Mouse (Mus musculus) erythroblast, adult 5-6 weeks (primary cell): ENCODE results near the gene Apoa1. TPM values are rescaled to one million over a fixed set of nuclear protein-coding genes. Genes with fewer than 3 reads are reported as not detected.

ENCODE experiments used
- ATAC-seq: replicated peaks from 2 replicates; pipeline ENCODE4 v1.8.0; 2016; ENCODE audit warnings: moderate number of reproducible peaks, mild to moderate bottlenecking, moderate TSS enrichment, inconsistent platforms; ENCODE audit not compliant: poor library complexity, low FRiP score, severe bottlenecking
- total RNA-seq, 2 experiments: library from RNA; stranded (forward) in 1 of 2; stranded (reverse) in 1 of 2; fragments of 150-400 nt in 1 of 2; fragments of 200-764, 138-1000 nt in 1 of 2; gene quantifications; 2 replicates each; pipeline versions ENCODE4 v1.2.3 to v1.2.4; 2015 to 2017; ENCODE audit warnings: low replicate concordance in 2 of 2

The Apoa1 gene
- not detected in 2 replicates for total RNA-seq (2015; ENCODE audit: low replicate concordance)
- not detected in 2 replicates for total RNA-seq (2017; ENCODE audit: low replicate concordance)

DNA sequence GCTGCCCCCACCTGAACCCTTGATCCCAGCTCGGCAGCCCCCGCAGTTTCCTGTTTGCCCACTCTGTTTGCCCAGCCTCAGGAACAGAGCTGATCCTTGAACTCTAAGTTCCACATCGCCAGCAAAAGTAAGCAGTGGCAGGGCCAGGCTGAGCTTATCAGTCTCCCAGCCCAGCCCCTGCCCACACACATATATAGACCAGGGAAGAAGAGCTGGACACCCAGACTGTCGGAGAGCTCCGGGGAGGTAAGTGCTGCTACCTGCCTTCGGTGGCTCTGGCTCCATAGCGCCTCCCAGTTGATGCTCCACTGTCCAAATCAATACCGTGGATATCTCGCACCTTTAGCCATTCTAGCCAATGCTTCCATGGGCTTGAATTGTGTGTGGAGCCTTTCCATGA, at the start of gene Apoa1:
TSS of gene Apoa1 (plus strand) at position 90 of the 400 bp plus-strand sequence.
- no peak for ATAC-seq

DNA sequence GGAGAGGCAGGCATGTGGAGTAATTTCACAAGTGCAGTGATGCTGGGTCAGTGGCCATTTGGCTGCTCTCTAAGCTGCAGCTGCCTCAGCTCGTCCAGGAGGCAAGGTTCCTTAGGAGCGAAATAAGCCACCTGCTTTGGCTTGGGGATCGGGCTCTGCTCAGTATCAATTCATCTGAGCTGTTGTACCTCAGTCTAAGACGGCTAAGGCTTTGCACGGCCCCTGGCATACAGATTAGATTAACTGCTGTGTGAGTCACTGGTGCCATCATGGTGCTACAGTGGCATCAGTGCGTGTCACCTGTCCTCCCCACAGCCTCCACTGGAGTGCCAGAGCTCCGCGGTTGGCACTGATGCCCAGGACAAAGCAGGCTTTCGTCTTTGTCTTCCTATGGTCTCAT, 49.8 kb upstream of the Apoa1 start:
- no peak for ATAC-seq

DNA sequence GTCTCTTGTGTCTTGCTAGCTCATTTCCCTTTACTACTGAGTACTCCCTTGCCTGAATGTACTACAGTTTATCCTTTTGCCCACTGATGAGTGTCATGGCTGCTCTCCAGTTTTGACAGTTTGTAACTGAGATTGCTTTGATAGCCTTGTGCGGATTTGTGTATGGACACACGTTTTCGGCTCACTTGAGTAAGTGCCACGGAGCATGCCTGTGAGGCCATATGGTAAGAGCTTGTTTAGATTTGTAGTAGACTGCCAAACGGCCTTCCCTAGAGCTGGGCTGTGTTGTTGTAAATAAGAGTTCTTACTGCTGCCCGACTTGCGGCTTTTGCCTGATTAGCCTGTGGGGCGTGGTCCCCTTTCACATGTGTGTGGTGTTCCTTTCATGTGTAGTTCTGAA, 47.1 kb upstream of the Apoa1 start:
- ATAC-seq: no peak

DNA sequence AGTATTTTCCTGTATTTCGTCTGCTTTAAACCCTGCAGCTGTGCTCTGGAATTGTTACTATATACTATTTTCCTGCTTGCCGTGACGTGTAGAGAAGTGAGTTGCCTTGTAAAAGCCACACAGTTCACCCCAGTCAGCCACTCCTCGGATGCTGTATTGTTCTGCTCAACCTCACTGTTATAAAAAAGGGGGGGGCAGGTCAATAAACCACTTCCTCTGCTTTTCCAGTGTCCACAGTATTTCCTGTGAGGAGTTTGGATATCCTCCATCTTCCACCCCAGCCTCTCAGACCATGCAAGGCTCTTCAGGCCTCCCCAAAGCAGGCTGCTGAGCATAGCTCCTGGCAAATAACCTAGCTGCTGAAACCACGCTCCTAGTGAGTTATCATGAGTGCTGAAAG, 43.8 kb upstream of the Apoa1 start:
- no peak for ATAC-seq

DNA sequence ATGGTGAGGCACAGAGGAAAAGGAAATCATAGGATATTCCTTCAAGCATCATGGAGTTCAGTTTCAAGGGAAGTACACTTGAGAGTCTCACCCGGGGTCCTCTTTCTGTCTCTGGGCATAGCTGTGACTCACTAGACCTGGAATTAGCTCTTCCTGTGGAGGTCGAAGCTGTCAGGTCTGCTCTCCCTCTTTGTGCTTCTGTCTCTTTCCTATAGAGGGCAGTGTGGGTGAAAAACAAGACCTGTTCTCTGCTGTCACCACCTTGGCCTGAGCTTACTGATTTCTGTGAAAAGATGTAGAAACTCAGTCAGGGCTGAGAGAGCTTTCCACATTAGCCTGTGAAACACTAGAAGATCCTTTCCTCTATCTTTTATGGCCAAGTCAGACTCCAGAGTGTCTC, 43.2 kb upstream of the Apoa1 start:
- no peak; the same call in 1 of the 2 replicates for ATAC-seq

DNA sequence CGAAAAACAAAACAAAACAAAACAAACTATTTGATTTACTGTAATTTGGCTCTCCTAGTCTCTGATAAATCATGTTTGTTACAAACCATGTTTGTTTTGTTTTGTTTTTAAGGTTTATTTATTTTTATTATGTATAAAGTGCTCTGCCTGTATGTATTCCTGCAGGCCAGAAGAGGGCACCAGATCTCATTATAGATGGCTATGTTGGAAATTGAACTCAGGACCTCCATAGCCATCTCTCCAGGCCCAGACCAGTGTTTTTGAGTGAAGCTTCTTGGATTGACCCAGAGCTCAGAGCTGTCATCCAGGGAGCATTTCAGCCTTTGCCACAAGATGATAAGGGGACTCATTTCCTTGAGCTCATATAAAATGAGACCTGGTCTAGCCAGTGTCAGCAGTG, 42.0 kb upstream of the Apoa1 start:
- ATAC-seq: no peak

DNA sequence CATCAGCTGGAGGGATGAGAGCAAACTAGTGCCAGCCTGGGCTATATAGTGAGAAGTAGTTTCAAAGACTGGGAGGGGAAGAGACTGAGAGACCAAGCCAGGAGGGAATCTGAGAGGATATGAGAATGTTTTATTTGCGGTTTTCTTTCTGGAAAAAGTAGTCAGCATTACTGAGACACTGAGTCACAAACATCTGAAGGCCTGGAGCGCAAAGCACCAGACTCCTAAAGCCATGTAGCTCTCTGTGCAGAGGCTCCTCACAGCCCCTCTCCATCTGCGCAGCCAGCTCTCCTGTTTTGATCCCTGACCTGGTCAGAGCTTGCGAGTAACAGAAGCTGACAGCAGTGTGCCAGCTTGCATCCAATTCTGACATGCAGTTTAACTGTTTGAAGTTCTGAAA, 40.0 kb upstream of the Apoa1 start:
- no peak for ATAC-seq

DNA sequence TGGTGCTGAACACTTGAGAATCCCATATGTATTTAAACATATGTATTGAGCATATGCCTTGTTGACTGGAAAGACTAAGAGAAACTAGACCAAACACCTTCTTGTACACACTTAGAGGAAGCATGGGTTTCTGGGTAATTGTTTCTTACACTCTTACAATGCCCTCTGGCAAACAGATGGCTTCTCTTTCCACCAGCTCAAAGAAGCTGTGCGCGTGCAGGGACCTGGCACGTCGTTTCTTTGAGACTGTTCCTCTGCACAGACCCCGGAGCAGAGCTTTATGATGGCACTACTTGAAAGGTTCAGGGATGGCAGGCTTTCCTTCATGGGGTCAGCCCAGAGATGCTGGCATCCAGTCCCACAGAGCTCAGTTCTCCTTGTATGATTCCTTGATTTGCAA, 39.4 kb upstream of the Apoa1 start:
- no peak for ATAC-seq

DNA sequence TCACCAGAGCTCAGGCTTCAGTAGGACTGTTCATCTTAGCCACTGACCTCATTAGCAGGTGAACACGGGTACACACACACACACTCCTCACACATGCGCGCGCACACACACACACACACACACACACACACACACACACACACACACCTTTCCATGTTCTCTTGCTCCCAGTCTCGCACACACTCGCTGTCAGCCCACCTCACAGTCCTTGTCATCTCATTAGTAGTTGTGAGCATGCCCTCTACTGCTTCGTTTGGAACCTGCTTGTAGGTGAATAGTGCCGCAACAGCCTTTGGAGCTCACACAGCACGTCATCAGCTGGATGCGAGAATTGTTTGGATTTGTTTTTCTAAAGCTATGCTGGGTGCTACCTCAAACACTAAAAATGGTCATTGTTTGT, 39.0 kb upstream of the Apoa1 start:
- ATAC-seq: no peak

DNA sequence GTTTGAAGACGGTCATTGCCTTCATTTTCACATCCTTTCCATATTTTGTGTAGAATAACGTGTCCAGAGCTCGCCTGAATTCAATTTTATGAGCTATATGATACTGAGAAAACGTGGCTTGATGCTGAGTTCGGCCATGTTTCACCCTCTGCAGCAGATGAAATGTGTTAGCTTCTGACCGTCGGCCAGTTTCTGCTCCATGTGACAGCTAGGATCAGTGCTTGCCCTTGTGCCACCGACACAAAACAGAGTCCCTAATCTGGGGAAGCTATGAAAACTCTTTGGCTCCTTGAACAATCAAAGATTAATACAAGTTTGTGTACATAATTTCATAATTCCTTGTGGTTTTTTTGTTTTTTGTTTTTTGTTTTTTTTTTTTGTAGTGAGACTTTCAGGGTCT, 37.1 kb upstream of the Apoa1 start:
- no peak for ATAC-seq

DNA sequence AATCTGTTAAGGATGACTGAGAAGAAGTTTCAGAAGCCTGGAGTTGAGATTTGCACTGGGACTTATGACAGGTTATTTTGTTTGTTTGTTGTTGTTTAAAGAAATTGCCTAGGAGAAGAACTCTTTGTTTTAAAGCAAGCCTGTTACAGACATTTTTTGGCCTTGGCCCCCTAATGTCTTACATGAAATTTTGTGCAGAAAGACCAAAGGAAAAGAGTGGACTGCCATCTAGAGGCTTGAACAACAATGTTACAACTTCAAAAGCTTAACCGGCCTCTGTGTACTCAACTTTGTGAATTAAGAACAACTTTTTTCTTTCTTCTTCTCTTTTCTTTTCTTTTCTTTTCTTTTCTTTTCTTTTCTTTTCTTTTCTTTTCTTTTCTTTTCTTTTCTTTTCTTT, 36.7 kb upstream of the Apoa1 start:
- ATAC-seq: no peak

DNA sequence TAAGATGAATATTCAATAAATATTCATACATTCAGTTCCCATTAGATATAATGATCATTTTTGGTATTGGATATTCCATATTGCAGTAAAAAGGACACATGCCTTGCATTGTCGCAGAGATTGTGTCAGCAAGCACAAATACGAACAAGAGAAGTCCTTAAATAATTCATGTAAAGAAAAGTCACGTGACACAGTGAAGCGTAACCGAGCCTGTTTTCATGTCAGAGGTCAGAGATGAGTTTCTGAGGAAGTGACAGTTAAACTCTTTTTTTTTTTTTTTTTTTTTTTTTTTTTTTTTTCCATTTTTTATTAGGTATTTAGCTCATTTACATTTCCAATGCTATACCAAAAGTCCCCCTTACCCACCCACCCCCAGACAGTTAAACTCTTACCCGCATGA, 35.7 kb upstream of the Apoa1 start:
- ATAC-seq: no peak

DNA sequence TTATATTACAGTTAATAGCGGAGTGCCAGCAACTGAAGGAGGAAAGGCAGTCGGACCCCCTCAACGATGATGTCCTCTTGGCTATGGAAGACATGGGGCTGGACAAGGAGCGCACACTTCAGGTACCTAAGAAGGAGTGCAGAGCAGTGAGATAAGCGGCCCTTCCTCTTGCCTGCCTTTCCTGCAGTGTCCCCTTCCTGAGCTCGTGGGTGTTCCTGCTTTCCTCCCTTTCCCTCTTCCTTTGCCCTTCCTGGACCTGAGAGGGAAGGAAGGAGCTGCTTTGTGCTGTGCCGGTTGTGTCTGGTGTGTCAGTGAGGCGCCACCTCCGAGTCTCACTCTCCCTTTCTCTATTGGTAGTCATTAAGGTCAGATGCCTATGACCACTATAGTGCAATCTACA, 33.6 kb upstream of the Apoa1 start:
- ATAC-seq: no peak

DNA sequence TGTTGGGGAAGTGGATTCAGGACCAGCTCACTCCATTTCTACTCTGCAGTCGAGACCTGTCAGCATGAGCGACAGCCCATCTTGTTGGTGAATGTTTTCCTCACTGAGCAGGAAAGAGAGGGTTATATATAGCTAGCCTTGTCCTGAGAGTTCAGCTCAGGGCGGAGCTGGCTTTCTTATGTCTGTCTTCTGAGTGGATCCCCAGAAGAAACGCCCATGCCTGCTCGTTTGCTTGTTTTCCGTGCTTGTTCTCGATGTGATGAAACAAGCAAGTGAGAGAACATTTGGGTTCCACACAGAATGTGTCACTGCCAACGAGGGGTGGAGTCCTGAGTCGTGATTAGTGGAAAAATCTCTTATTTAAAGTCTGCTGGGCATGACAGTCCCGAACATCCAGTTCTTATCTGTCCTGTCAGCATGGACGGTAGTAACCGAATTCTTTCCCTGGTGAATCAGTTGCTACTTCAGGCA, 31.6 kb upstream of the Apoa1 start:
- ATAC-seq: no peak

DNA sequence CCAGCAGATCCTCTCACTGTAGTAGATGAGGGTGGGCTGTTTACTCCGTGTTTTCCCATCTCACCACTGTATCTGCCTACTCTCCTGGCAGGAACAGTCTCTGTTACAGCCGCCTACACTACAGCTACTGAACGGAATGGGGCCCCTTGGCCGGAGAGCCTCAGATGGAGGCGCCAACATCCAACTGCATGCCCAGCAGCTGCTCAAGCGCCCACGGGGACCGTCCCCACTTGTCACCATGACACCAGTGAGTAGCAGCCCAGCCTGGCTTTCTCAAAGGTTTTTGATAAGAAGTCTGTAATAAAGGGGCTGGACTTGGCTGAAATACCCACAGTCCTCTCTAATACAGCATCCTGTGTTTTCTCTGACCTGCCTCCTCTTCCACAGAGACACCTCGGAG, 29.9 kb upstream of the Apoa1 start:
- no peak for ATAC-seq

DNA sequence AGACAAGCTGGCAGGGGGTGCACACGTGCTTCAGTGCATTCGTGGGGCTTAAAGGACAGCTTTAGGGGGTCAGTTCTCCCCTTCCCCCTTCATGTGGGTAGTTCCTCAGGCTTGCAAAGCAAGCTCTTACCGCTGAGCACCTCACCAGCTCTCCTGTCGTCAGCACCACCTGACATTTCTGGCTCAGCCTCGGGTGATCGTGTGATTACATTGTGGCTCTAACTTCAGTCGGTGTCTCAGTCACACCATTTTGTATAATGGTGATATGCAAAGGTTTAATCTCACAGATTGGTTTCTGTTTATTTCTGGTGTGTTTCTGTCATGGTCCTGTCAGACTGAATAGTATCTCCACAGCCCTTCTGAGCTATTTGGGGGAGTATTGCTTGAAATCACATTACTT, 29.4 kb upstream of the Apoa1 start:
- no peak for ATAC-seq

DNA sequence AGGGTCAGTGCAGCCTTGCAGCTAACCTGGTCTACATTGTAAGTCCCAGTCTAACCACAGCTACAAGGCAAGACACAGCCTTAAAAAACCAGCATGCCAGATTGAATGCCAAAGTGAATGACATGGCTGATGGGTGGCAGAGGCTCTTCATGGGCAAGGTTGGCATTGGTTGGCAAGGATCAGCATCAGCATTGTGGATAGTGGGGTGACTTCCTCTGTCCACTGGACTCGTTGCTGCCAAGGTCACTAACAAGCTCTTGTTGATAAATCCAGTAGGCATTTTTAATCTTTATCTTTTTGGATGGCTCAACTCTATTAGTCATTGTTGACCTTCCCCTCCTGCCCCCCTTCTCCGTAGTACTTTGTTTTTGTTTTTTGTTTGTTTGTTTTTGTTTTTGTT, 28.8 kb upstream of the Apoa1 start:
- ATAC-seq: no peak

DNA sequence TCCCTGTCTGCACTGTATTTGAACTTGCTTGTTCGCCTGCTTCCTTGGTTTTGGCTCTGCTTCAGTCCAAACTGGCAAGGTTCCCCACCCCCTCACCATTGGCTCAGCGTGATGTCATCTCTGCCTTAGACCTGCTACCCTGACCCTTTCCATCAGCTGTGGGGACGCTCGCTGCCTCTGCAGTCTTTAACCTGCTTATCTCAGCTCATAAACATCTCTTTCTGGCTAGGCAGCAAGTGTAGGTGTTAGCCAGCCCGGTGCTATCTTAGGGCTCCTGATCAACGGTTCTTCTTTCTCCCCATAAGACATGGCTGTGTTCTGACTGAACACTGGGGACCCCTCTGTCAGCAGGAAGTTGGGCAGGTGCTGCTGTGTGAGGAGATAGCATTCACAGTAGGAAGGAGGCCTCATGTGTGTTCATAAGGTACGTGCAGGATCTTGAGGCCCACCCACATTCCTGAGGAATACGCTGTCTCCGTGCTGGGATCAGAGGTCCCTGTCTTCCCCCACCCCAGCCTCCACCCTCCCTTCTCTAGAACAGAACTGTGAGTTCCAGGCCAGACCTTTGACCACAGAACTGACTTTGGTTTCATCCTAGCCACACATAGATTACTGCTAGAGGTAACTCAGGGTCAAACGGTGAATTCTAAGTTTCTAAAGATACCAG, 21.4 kb upstream of the Apoa1 start:
- ATAC-seq: no peak

DNA sequence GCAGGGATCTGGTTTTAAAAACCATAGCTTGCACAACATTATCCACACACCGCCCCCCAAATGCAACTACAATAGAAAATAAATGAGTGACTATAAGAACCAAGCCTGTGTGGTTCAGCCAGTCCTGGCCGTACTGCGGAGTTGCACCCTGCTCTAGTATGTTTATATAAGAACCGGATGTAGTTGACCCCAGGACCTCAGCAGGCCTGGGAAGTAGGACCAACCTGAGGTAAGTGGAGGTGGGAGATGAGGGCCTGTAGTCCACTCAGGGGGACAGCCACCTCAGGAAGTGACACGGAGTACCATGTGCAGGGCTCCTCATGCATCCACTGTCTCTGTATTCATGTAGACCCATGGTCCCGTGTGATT, 20.9 kb upstream of the Apoa1 start:
- ATAC-seq: no peak

DNA sequence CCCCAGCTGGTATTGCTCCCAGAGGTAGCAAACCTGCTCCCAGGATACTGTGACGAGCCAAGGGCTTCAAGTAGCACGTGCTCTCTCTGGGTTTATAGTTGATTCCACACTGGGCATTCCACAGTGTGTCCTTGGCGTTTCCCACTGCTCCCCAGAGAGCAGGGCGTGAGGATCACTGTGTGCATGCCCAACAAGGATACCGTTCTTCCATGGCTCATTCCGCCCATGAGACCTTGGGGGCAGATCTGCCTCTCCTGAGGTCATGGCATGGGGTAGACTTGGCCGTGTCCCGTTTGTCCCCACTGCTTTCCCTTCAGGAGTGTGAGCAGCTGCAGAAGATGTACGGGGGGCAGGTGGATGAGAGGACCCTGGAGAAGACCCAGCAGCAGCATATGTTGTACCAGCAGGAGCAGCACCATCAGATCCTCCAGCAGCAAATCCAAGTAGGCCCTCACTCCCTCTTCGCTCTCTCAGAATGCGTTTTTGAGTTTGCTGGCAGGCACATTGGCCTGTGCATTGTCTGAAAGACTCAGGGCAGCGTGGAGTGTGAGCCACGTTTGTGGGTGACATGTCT, 19.9 kb upstream of the Apoa1 start:
- ATAC-seq: no peak

DNA sequence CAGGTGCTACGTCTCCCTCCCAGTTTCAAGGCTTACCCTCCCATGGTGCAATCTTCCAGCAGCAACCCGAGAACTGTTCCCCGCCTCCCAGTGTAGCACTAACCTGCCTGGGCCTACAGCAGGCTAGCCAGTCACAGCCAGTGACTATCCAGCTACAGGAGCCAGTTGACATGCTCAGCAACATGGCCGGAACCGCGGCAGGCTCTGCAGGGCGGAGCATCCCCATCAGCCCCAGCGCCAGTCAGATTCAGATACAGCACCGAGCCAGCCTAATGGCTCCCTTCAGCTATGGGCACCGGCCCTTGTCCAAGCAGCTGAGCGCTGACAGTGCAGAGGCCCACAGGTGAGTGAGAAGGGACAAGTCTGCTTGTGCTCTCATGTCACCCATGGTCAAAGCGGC, 17.9 kb upstream of the Apoa1 start:
- no peak for ATAC-seq

DNA sequence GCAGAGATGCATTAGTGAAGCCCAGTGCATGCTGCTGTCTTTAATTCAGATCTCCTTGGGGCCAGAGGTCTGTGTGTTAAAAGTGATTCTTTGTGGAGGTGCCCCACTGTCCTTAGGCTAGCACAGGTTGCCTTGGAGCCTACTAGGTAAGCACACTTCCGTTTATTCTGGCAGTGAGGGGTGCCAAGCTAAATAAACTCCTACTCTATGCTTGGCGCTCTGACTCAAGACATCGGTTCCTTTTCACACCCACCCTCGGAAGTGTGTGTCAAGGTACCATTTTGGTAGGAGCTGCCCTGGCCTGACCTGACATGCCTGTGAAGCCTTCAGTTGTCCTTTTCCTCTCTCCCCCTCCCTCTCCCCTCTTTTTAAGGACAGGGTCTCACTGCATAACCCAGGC, 14.1 kb upstream of the Apoa1 start:
- ATAC-seq: no peak
